Mouse (Mus musculus) hindbrain, embryonic 15.5 days (tissue): ENCODE measurements at regions not wholly inside any gene's neighbourhood (a gene's known extent, or its start where the extent isn't known, plus 50 kb on each side); places are given as distances from the start of the nearest gene placed in this dataset.

Experiments
- ATAC-seq: fragments of 200-750 bp; cut with Nextera tagmentation; 2 replicates; pipeline ENCODE4 v1.8.0; 2017; ENCODE audit warnings: low read depth, moderate number of reproducible peaks, moderate TSS enrichment; ENCODE audit not compliant: low FRiP score
- H3K27ac ChIP-seq: fragments of 300-500 bp; sonication (generic); replicated peaks from 2 replicates; pipeline ENCODE4 v1.5.1; 2015; ENCODE audit warnings: mild to moderate bottlenecking, inconsistent platforms
- H3K27me3 ChIP-seq: fragments of 300-500 bp; sonication (generic); 2 replicates; pipeline ENCODE4 v1.6.1; 2015; ENCODE audit warnings: control low read depth, inconsistent platforms
- H3K36me3 ChIP-seq: fragments of 300-500 bp; sonication (generic); 2 replicates; pipeline ENCODE4 v1.6.1; 2015; ENCODE audit warnings: control low read depth, inconsistent platforms
- H3K4me1 ChIP-seq: fragments of 300-500 bp; sonication (generic); replicated peaks from 2 replicates; pipeline ENCODE4 v1.6.1; 2015; ENCODE audit warnings: control low read depth, inconsistent platforms
- H3K4me2 ChIP-seq: fragments of 300-500 bp; sonication (generic); 2 replicates; pipeline ENCODE4 v1.6.1; 2015; ENCODE audit warnings: moderate library complexity, mild to moderate bottlenecking, inconsistent platforms
- H3K4me3 ChIP-seq: fragments of 300-500 bp; sonication (generic); 2 replicates; pipeline ENCODE4 v1.5.1; 2015; ENCODE audit warnings: mild to moderate bottlenecking, inconsistent platforms
- H3K9ac ChIP-seq: fragments of 300-500 bp; sonication (generic); 2 replicates; pipeline ENCODE4 v1.6.1; 2015; ENCODE audit warnings: inconsistent platforms
- H3K9me3 ChIP-seq: fragments of 300-500 bp; sonication (generic); 2 replicates; pipeline ENCODE4 v1.6.1; 2016; ENCODE audit warnings: control low read depth, inconsistent platforms
- WGBS: fragments of 180-500 bp; shearing (Covaris S2); methylation state at CpG from one replicate; pipeline ENCODE4 v1.1.7; 2015; 5-methylcytosine and 5-hydroxymethylcytosine counted together

DNA sequence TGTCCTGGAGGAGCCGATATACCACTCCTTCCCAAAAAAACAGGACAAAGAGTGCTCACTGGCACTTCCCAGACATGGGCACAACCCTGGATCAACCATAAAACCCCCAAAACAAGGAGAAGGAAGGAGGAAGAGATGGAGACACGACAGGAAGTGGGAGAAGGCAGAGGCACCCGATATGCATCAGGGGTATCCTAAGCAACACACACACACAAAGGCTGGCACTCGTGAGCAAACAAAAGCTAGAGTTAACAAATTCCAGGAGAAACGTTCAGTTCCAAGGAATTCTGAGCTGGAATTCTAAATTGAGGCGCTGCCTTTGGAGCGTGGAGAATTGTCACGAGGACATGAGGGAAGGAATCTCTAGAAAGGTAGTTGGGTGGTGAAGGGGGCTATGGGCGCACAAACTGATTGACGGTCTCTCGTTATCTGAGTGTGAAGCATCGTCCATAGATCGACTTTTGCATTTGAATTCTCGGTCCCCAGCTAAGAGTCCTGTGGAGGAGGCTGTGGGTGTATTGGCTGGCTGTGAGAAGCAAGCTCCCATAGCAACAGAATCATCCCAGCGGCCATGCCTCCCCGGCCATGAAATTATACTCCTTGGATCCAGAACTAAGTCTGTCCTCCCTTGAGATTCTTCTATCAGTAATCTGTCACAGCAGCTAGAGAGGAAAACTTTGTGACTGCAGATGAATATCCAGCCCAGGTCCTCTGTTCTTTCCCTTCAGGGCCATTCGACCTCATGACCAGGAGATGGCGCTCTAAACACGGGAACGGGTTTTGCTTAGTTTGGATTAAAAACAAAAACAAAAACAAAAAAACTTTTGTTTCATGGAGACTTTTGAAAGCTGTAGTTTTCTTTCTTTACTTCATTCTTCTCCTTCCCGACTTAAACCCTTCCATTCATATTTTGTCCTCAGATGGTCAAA, 69.4 kb upstream of the Ptpn13 start:
- Histone ChIP-seq H3K4me3 (peak overlapping the region; percentile 25), H3K9me3 (no peaks in the 10 kb centered on the region), H3K4me2 (peak overlapping the region; percentile 56), H3K27ac (no peak overlapping the region), H3K4me1 (peaks cover 6% of the 10 kb centered on the region), H3K36me3 (no peaks in the 10 kb centered on the region), H3K9ac (peak overlapping the region; percentile 9; the same call in 1 of the 2 replicates), H3K27me3 (no peaks in the 10 kb centered on the region)
- peak; percentile 51; the same call in 1 of the 2 replicates for ATAC-seq
- WGBS: 10% methylated on average over 21 of the region's 21 CpGs

DNA sequence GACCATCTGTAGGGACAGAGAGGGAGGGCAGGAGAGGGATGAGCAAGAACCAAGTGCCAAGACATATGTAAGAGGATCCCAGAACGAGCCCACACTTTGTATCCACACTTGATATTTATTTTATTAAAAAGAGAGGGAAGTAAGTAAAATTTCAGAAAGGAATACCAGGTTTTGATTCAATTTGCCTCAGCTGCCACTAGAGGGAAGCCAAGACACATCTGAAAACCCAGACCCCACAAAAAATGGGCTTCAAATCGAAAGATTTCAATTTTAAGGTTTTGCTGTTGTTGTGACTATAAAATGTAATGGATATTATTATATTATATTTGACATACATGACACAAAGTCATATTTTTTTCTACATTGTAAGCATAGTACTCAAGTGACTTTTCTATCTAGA, 81.1 kb upstream of the Ptpn13 start:
- Histone ChIP-seq H3K9me3 (no peaks in the 10 kb centered on the region), H3K4me1 (peaks cover 13% of the 10 kb centered on the region), H3K9ac (no peak overlapping the region), H3K4me2 (no peak overlapping the region), H3K27me3 (no peaks in the 10 kb centered on the region), H3K27ac (no peak overlapping the region), H3K36me3 (no peaks in the 10 kb centered on the region), H3K4me3 (no peak overlapping the region)
- 28% methylated on average over 2 of the region's 2 CpGs for WGBS
- ATAC-seq: no peak

DNA sequence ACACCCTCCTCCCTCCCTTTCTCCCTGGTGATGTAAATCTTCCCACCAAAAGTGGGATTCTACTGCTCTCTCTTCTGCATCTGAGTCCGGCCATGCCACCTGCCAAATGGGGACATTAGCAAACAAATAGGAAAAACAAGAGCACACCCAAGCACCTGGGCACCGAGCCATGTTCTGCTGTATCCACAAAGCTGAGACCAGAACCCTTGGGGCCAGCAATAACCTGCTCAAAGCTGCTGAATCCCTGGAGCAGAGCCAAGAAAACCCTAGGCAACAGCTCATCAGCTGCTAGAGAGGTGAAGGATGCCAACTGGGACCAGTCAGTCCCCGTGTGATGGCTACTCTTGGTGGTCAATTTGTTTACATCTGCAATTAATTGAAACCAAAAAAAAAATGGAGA, 83.5 kb upstream of the Ptpn13 start:
- WGBS: 26% methylated on average over 3 of the region's 3 CpGs
- no peak overlapping the region for H3K4me2 ChIP-seq
- H3K9me3 ChIP-seq: no peaks in the 10 kb centered on the region
- no peak overlapping the region for H3K4me3 ChIP-seq
- H3K27me3 ChIP-seq: no peaks in the 10 kb centered on the region
- no peaks in the 10 kb centered on the region for H3K36me3 ChIP-seq
- no peak overlapping the region for H3K27ac ChIP-seq
- peaks cover 28% of the 10 kb centered on the region for H3K4me1 ChIP-seq
- no peak overlapping the region for H3K9ac ChIP-seq
- ATAC-seq: peak; percentile 75

DNA sequence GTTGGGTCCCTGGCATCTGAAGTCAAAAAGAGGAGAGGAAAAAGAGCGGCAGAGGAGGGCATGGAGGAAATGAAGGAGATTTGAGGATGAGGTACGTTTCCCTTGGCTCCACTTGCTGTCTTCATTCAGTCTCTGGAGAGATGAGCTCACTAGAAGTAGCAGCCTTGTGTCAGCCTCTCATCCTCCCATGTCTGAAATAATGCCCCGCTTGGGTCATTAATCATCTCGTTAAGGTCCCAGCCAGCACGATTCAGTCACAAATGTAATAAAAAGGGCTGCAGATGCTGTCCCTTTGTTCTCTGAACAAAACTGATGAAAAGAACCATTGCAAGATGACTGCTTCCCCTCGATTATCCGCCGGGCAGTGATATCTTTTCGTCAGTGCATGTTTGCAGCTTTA, 84.4 kb upstream of the Ptpn13 start:
- Histone ChIP-seq H3K4me1 (peaks cover 37% of the 10 kb centered on the region), H3K4me3 (no peak overlapping the region), H3K9ac (no peak overlapping the region), H3K36me3 (no peaks in the 10 kb centered on the region), H3K9me3 (no peaks in the 10 kb centered on the region), H3K27ac (no peak overlapping the region), H3K27me3 (no peaks in the 10 kb centered on the region), H3K4me2 (peak overlapping the region; percentile 22; the same call in 1 of the 2 replicates)
- no peak for ATAC-seq
- WGBS: 16% methylated on average over 9 of the region's 9 CpGs

DNA sequence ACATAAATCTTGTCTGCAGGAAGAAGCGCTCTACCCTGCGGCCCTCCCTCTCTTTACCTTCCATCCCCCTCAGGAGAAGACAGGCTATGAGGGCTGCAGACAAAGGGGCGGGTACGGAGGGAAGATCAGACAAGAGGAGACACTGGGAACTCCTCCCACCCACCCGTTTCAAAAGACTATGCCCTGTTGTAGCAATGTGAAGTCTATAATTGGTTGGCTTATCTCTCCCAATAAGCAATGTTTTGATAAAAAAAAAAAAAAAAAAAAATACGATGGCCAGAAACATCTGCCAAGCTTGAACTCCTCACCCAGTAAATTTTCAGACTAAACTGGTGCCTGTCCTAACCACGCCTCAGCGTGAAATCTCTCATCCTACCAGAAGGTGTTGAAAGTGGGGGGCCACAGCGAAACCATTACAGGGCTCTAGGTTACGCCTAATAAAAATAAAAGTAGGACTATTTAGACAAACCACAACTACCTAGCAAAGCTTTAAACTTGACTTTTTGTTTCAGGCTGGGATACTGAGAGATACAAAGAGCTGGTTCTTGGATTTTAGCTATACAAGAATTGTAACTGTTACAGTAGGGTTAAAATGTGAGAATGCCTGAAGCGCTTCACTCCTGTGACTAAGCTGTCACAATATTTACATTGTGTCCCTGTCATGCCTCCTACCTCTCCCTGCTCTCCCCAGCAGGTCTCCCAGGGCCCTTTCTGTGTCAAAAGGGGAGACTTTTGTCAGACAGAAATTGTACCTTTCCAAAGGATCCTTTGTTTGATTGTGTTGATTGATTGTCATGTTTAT, 88.1 kb upstream of the Ptpn13 start:
- Histone ChIP-seq H3K4me1 (peaks cover 37% of the 10 kb centered on the region), H3K27me3 (no peaks in the 10 kb centered on the region), H3K4me2 (peak overlapping the region; percentile 35), H3K4me3 (peak overlapping the region; percentile 8; the same call in 1 of the 2 replicates), H3K9ac (no peak overlapping the region), H3K36me3 (no peaks in the 10 kb centered on the region), H3K9me3 (no peaks in the 10 kb centered on the region), H3K27ac (peak overlapping the region; percentile 23; the same call in 1 of the 2 replicates)
- WGBS: 12% methylated on average over 11 of the region's 11 CpGs
- ATAC-seq: 0 out of 2 replicates have a peak, but pooled peaks have one; percentile 36

DNA sequence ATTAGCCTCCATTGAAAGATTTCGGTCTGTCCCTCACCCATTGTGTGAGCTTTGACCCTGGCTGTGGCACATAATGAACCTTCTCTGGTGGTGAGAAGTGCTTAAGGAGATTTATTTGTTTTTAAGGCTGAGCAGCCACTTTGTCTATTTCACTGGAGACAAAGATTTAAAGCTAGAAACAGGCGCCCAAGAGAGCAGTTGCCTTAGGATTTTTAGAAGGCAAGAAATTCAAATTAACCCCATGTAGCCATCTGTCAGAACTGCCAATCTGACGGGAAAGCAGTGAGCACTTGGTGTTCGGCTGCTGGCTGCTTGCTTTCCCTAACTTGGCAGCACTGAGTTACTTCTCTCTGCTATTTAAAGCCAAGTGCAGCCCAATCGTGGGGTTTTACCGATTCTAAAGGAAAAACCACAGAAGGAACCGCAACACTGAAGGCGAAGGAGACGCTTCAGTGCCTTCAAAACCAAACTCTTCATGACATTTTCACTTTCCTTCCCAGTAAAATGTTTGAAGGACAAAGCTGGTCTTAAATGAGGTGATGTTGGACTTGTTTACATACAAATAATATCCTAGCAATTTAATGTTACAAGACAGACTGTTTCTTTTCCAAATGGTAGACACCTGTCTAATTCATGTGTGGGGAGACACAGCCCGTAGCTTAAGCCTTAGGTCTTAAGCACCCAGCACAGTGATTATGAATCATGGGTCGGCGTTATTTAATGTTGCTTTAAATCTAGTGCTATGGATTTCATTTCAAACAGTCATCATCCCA, 88.9 kb upstream of the Ptpn13 start:
- H3K9ac ChIP-seq: no peak overlapping the region

DNA sequence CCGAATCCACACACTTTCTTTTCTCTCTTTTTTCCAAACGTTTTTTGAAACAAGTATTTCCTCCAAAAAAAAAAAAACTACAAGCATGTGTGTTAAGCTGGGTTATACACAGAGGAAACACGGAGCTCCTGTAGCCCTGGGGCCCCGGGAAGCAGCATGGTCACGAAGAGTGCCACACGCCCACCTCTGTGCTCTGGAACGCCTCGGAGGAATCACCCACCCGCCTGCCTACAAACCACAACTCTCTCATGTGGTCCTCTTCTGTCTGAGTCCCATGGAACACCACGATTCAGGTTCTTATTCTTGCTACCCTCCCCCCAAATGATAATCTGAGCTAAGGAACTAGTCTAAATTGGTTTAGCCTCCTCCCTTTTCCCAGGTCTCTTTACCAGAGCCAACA, 98.6 kb upstream of the Ptpn13 start:
- Histone ChIP-seq H3K4me1 (no peaks in the 10 kb centered on the region), H3K9me3 (no peaks in the 10 kb centered on the region), H3K4me2 (no peak overlapping the region), H3K27ac (no peak overlapping the region), H3K36me3 (no peaks in the 10 kb centered on the region), H3K4me3 (no peak overlapping the region), H3K27me3 (no peaks in the 10 kb centered on the region), H3K9ac (no peak overlapping the region)
- ATAC-seq: no peak
- 74% methylated on average over 10 of the region's 10 CpGs for WGBS

More for the DNA sequence above, 88.9 kb upstream of the Ptpn13 start:
- peak; percentile 78; the same call in 1 of the 2 replicates for ATAC-seq
- peak overlapping the region; percentile 35 for H3K4me2 ChIP-seq
- H3K36me3 ChIP-seq: no peaks in the 10 kb centered on the region
- peak overlapping the region; percentile 8; the same call in 1 of the 2 replicates for H3K4me3 ChIP-seq
- no peaks in the 10 kb centered on the region for H3K9me3 ChIP-seq
- H3K27me3 ChIP-seq: no peaks in the 10 kb centered on the region
- H3K27ac ChIP-seq: peak overlapping the region; percentile 23; the same call in 1 of the 2 replicates
- 10% methylated on average over 12 of the region's 12 CpGs for WGBS
- peaks cover 29% of the 10 kb centered on the region for H3K4me1 ChIP-seq

DNA sequence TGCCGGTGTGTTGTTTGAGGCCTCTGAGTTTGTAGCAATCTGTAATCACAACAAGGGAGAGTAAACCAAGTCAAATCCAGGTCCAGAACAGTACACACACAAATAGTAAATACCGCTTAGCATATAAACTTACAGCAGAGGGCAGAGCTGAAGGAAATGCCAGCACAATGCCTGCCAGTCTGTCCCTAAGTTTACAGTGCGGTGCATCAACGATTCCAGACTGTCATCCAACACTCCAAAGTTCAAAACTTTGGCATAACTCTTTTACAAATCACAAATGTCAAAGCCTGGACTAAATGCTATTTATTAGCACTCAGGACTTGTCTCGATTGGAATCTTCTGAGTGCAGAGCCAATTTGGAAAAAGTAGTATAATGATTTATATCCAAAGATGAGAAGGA, 104.7 kb upstream of the Ptpn13 start:
- Histone ChIP-seq H3K9me3 (no peaks in the 10 kb centered on the region), H3K9ac (no peak overlapping the region), H3K27me3 (no peaks in the 10 kb centered on the region), H3K36me3 (no peaks in the 10 kb centered on the region), H3K27ac (no peak overlapping the region), H3K4me3 (no peak overlapping the region), H3K4me1 (no peaks in the 10 kb centered on the region), H3K4me2 (no peak overlapping the region)
- ATAC-seq: no peak
- WGBS: 64% methylated on average over 5 of the region's 5 CpGs

DNA sequence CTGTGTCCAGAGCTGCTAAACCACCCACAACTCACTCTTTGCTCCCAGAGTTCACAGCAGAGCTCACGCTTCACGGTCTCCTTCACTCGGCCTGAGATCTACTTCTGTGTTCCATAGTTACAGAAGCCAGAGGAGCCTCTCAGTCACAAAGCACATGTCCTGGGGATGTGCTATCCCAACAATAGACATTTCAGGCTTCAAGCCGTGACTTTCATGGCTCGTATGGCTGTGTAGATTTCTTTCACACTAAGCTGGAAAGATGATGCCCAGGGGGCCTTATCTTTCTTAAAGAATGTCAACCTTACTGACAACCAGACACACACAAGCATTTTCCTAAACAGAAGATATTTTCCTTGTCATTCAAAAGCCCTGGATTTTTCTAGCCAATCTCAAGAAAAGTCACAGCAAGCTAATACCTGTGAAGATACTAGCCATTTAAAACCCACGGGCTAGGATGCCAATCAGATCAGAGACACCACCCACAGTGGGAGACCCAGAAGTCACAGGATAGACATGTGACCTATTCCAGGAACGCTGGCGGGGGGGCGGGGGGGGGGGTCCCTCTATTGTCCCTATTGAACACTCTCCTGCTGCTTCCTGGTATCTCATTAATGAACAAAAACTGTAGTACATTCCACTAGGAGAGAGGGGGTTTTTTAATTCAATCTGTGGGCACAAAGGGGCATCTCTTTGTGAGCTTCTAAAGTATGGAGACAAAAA, 98.8 kb upstream of the Mapk10 start:
- H3K27ac ChIP-seq: no peak overlapping the region
- H3K4me3 ChIP-seq: no peak overlapping the region
- no peaks in the 10 kb centered on the region for H3K36me3 ChIP-seq
- no peak overlapping the region for H3K4me2 ChIP-seq
- no peaks in the 10 kb centered on the region for H3K9me3 ChIP-seq
- H3K27me3 ChIP-seq: no peaks in the 10 kb centered on the region
- H3K9ac ChIP-seq: no peak overlapping the region
- peaks cover 4% of the 10 kb centered on the region for H3K4me1 ChIP-seq
- ATAC-seq: no peak
- WGBS: 10% methylated on average over 9 of the region's 9 CpGs

DNA sequence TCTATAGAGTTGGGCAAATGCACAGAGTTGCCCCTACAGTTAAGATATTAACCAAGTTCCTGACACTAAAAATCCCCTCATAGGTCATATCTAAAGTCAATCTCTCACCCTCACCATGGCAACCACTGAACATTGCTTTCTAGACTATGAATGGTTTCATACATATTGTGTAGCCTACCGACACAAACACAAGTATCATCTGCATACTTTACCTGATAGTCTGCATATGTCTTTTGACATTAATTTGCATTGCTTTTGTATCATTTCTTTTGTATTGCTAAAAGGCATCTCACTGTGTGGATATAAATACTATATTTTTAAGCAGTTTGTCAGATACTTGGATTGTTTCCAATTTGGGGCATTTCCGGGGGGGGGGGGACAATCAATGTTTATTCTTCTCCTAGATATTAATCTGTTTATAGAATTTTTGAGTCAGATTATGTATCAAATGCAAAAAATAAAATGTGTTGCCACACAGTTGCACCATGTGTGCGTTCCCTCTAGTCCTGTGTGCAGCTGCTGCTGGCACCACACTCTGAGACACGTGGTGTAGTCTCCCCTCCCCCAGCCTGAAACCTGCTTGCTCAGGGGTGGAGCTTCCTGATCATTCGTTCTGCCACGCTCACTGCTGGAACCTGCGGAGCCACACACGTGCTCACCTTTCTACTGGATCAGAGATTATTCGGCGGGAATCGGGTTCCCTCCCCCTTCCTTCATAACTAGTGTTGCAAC, 94.7 kb upstream of the Mapk10 start:
- H3K4me3 ChIP-seq: no peak overlapping the region
- no peak overlapping the region for H3K9ac ChIP-seq
- WGBS: 57% methylated on average over 11 of the region's 11 CpGs
- H3K27ac ChIP-seq: no peak overlapping the region
- H3K4me2 ChIP-seq: no peak overlapping the region
- peak; percentile 78; the same call in 1 of the 2 replicates for ATAC-seq
- H3K36me3 ChIP-seq: no peaks in the 10 kb centered on the region
- H3K27me3 ChIP-seq: no peaks in the 10 kb centered on the region
- no peaks in the 10 kb centered on the region for H3K9me3 ChIP-seq
- H3K4me1 ChIP-seq: peaks cover 4% of the 10 kb centered on the region
